Mouse (Mus musculus) ES-Bruce4 (cell line): ENCODE data around the gene Nsun7.

ENCODE experiments used
- CTCF ChIP-seq: IDR thresholded peaks from one replicate; pipeline ENCODE4 v1.8.1; 2011; ENCODE audit warnings: low read depth, low read length
- EP300 ChIP-seq: IDR thresholded peaks from 2 replicates; pipeline ENCODE4 v1.6.1; 2011; ENCODE audit warnings: low read depth, low read length; ENCODE audit not compliant: insufficient read depth
- POLR2A ChIP-seq: IDR thresholded peaks from one replicate; pipeline ENCODE4 v1.8.1; 2011; ENCODE audit warnings: low read length; ENCODE audit not compliant: insufficient read depth

DNA sequence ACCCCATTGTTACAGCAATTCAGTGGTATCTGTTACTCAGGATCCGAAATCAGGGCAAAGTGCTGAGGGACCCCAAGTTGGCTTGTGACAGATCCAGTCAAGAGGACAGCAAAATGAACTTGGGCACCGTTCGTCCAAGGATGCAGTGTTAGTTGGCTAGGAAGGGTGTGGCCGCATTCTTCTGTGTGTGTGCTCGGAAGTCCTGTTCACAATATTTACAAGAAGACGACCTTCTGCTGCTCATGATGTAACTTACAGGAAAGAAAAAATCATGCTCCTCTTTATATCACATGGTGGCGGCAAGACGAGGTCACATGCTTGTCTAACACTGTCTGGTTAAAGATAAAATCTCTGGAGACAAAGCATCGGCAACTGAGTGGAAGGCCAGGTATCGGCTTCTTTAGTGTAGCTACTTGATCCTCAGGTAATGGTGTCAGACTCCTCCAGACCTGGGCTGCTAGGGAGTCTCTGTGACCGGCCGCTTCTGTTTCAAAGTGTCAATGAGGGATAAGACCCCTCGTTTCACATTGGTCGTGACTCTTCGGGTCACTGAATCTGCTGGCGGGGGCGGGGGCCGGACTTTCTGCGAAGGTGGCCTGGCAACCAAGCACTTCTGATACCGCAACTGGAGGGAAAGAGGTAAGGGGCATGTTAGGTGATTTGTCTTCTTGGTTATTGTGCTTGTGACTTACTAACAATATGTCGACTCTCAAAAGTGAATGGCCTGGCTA is 42.6 kb downstream of the Nsun7 start:
- TF ChIP-seq POLR2A = no peak
- no peak for TF ChIP-seq CTCF
- TF ChIP-seq EP300 = no peak
